Mouse (Mus musculus) lung, postnatal 0 days (tissue): Measurements from ENCODE around the gene Paip2b.

Source experiments
- CTCF ChIP-seq: IDR thresholded peaks from 2 replicates; pipeline ENCODE4 v1.5.1; 2016; ENCODE audit warnings: antibody characterized with exemption, mild to moderate bottlenecking
- EP300 ChIP-seq: IDR thresholded peaks from 2 replicates; pipeline ENCODE4 v1.6.1; 2016; ENCODE audit warnings: antibody characterized with exemption, mild to moderate bottlenecking, control low read depth

DNA sequence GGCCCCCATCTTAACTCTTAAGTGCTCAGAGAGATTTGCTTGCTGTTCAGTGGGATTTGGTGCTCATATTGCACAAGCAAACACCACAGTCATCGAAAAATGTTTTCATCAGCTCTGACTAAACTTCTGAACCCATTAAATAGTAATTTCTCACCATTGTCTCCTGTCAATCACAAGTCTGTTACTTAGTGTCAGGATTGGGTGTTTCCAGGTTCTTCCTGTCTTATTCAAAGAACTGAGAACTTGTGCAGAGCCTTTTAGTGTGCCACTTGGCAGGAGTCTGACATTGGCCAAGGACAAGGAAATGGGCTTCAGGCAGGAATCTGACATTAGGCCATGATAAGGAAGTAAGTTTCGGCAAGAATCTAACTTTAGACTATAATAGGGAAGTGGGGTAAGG, 6.5 kb upstream of the Paip2b start:
- TF ChIP-seq EP300 (no peak), CTCF (no peak)
